Comparison of ENCODE assay signal across 7 mouse cellular contexts in genomic region chr6:67035388-67036299, GRCm38 (mm10). TPM values are rescaled to one million over a fixed set of nuclear protein-coding genes. Genes with fewer than 3 reads are reported as not detected.
DNase-seq lines count a peak whose midpoint lies in the region; ATAC-seq and TF ChIP-seq lines count a peak whose summit lies in the region.

No protein-coding gene starts in this region.

- H3K27me3 ChIP-seq in ES-Bruce4 (ENCODE audit: control insufficient read depth, insufficient read depth, low read length, poor library complexity, severe bottlenecking): no peaks in the 10 kb centered on the region
- no peaks in the 10 kb centered on the region for H3K27me3 ChIP-seq in stomach, embryonic 14.5 days (ENCODE audit: control insufficient read depth, insufficient read depth, low read length)

- H3K4me2 ChIP-seq in stomach, embryonic 14.5 days (replicated peaks; ENCODE audit: low read depth, low read length): peak overlapping the region; percentile 66

- peak overlapping the region; percentile 100 for H3K4me3 ChIP-seq in ES-Bruce4 (ENCODE audit: low read depth, low read length)
- H3K4me3 ChIP-seq in bone marrow, adult 2 months (replicated peaks; ENCODE audit: control insufficient read depth, low read depth, low read length): peak overlapping the region; percentile 99
- H3K4me3 ChIP-seq in stomach, embryonic 14.5 days (ENCODE audit: low read depth, low read length): peak overlapping the region; percentile 75

- peak; percentile 36 for ATAC-seq in granulocyte monocyte progenitor cell, adult 5-6 weeks (replicated peaks; ENCODE audit: poor library complexity, severe bottlenecking)
- peak; percentile 49 for ATAC-seq in megakaryocyte, adult 5-6 weeks (ENCODE audit: poor library complexity, severe bottlenecking)
- ATAC-seq in stomach, embryonic 14.5 days (ENCODE audit: insufficient number of reproducible peaks, insufficient read depth, low FRiP score, low read depth): no peak

- no peak for TF ChIP-seq CTCF in ES-Bruce4 (IDR thresholded peaks at IDR 0.05; ENCODE audit: low read depth, low read length)
- TF ChIP-seq CTCF in bone marrow, adult 2 months (IDR thresholded peaks at IDR 0.05; ENCODE audit: control insufficient read depth, insufficient read depth, low read length): no peak

- peak; percentile 38 for DNase-seq in kidney, postnatal 10 days
- no peak for DNase-seq in left cerebral cortex, adult 18-20 months (ENCODE audit: low spot score in 2 of 2)

- no peak for TF ChIP-seq POLR2A in ES-Bruce4 (IDR thresholded peaks at IDR 0.05; ENCODE audit: insufficient read depth, low read length)
- TF ChIP-seq POLR2A in bone marrow, adult 2 months (IDR thresholded peaks at IDR 0.05; ENCODE audit: borderline replicate concordance, control insufficient read depth, low read depth, low read length): no peak; the same call in 1 of the 2 replicates

- peaks cover 1% of the 10 kb centered on the region for H3K4me1 ChIP-seq in ES-Bruce4 (ENCODE audit: control insufficient read depth, insufficient read depth, low read length)
- H3K4me1 ChIP-seq in bone marrow, adult 2 months (ENCODE audit: control insufficient read depth, insufficient read depth, low read length): no peaks in the 10 kb centered on the region; the same call in 1 of the 2 replicates
- H3K4me1 ChIP-seq in stomach, embryonic 14.5 days (ENCODE audit: control insufficient read depth, insufficient read depth, low read length): peaks cover 3% of the 10 kb centered on the region; the same call in 1 of the 2 replicates

- peaks cover 18% of the 10 kb centered on the region for H3K36me3 ChIP-seq in ES-Bruce4 (ENCODE audit: control insufficient read depth, insufficient read depth, low read length, poor library complexity, severe bottlenecking)
- H3K36me3 ChIP-seq in stomach, embryonic 14.5 days (ENCODE audit: control insufficient read depth, insufficient read depth, low read length): no peaks in the 10 kb centered on the region

- no peak for TF ChIP-seq EP300 in ES-Bruce4 (IDR thresholded peaks at IDR 0.05; ENCODE audit: insufficient read depth, low read depth, low read length)

- peak overlapping the region; percentile 76 for H3K27ac ChIP-seq in ES-Bruce4 (ENCODE audit: insufficient read depth, low read length)
- H3K27ac ChIP-seq in bone marrow, adult 2 months (ENCODE audit: control insufficient read depth, insufficient read depth, low read depth, low read length, poor library complexity): peak overlapping the region; percentile 99
- H3K27ac ChIP-seq in stomach, embryonic 14.5 days (ENCODE audit: low read length): peak overlapping the region; percentile 90

- 16% methylated on average over 19 of the region's 19 CpGs for WGBS in bone marrow, adult 2 months
- WGBS in stomach, embryonic 14.5 days: 15% methylated on average over 19 of the region's 19 CpGs

- H3K9me3 ChIP-seq in ES-Bruce4 (replicated peaks; ENCODE audit: control insufficient read depth, insufficient read depth, low read length, poor library complexity, severe bottlenecking): no peaks in the 10 kb centered on the region
- no peaks in the 10 kb centered on the region for H3K9me3 ChIP-seq in stomach, embryonic 14.5 days (ENCODE audit: control insufficient read depth, low read depth, low read length)

- H3K9ac ChIP-seq in ES-Bruce4 (ENCODE audit: low read depth, poor library complexity, severe bottlenecking): peak overlapping the region; percentile 72
- H3K9ac ChIP-seq in stomach, embryonic 14.5 days (replicated peaks; ENCODE audit: low read depth, low read length): peak overlapping the region; percentile 40; the same call in 1 of the 2 replicates

RNA-seq across cellular contexts. Expression of gene Gadd45a, which starts 1.6 kb away (rescaled TPM):
- polyA plus RNA-seq in ES-Bruce4 (2011; ENCODE audit: insufficient read depth, insufficient read length, low read depth, missing spikeins): 89.5 and 90.3 TPM in 2 replicates
- polyA plus RNA-seq in bone marrow, adult 2 months (2011; ENCODE audit: insufficient read depth, insufficient read length, low replicate concordance, missing spikeins): 120 and 146 TPM in 2 replicates
- 6.2 and 12.7 TPM in 2 replicates for total RNA-seq in granulocyte monocyte progenitor cell, adult 5-6 weeks (2014; fragmentation: Nextera tagmentation)
- total RNA-seq in granulocyte monocyte progenitor cell, adult 5-6 weeks (2017): 52.5 and 66.5 TPM in 2 replicates
- 59.6 and 62.4 TPM in 2 replicates for total RNA-seq in megakaryocyte, adult 5-6 weeks (2015)
- total RNA-seq in megakaryocyte, adult 5-6 weeks (2017): 77.2 and 95.9 TPM in 2 replicates
- 12.7 and 13.0 TPM in 2 replicates for polyA plus RNA-seq in stomach, embryonic 14.5 days (2014; fragmentation: Nextera tagmentation; extraction: Ambion mirVana)
- 10 to 100 TPM; 10.1 to 15.4 TPM for total RNA-seq in left cerebral cortex, adult 18-20 months (2021)
